Mouse (Mus musculus): ENCODE data around the gene Gna15.

Gna15 gene

GRCm38 (mm10) chr10:81553807-81554755, 30.1 kb upstream of the Gna15 start:
- peak; percentile 70 for DNase-seq (ENCODE audit: low read depth, low spot score)

- peak; percentile 91 for DNase-seq (ENCODE audit: low read depth, low spot score)
Observed at GRCm38 (mm10) chr10:81553232-81553631, 29.2 kb upstream of the Gna15 start.

DNA sequence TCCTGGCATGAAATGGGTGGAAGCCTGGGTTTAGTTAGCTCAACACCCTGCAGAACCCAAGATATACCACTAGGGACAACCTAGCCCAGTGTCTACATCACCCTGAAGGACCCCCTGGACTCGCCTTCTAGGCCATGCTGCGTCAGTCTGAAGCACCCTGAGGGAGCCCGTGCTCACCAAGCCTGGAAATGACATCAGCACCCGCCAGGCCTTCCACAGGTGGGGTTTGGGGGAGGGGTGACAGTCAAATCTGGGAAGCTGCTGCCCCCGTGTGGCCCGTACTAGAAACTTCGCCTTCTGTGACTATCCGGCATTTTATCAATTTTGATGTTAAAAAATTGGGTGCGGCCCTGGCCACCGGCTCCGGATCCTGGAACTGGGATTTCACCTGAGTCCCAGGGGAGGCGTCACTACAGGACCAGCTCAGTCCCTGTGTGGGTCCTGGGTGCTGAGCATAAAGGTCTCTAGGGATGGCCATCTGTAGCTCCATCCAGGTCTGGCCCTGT, 27.6 kb upstream of the Gna15 start:
- DNase-seq (ENCODE audit: low read depth, low spot score), result peak; percentile 89

- peak; percentile 84 for DNase-seq (ENCODE audit: low read depth, low spot score)
Observed at GRCm38 (mm10) chr10:81550257-81550656, 26.2 kb upstream of the Gna15 start.

GRCm38 (mm10) chr10:81548944-81549343, 24.9 kb upstream of the Gna15 start:
- DNase-seq (ENCODE audit: low read depth, low spot score), result no peak

DNA sequence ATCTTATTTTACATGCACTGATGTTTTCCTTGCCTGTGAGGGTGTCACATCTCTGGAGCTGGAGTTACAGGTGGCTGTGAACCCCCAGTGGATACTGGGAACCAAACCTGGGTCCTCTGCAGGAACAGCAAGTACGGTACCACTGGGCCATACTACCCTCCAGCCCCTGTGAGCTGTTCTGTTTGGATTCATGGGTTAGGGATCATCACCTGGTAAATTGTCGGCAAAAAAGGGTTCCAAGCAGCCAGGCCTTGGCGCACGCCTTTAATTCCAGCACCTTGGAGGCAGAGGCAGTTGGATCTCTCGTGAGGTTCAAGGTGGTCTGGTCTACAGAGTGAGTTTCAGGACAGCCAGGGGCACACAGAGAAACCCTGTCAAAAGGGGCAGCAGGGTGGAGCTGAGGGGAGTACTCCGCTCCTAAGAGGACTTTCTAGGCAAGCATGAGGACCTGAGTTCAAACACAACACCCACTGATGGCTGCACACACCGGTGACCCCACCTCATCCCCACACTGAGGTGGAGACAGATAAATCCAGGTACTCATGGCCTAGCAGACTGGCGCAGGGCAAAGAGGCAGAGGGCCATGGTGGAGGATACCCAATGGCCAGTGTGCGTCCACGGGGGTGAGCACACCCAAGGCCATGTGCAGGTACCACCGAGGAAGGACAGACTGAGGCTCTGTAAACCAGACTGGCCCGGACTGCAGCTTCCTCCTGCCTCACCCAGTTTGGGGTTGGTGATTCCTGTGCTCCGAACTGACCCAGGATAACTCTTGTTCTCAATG, 23.0 kb upstream of the Gna15 start:
- no peak for DNase-seq (ENCODE audit: low read depth, low spot score)

GRCm38 (mm10) chr10:81546332-81546731, 22.3 kb upstream of the Gna15 start:
- no peak for DNase-seq (ENCODE audit: low read depth, low spot score)

DNA sequence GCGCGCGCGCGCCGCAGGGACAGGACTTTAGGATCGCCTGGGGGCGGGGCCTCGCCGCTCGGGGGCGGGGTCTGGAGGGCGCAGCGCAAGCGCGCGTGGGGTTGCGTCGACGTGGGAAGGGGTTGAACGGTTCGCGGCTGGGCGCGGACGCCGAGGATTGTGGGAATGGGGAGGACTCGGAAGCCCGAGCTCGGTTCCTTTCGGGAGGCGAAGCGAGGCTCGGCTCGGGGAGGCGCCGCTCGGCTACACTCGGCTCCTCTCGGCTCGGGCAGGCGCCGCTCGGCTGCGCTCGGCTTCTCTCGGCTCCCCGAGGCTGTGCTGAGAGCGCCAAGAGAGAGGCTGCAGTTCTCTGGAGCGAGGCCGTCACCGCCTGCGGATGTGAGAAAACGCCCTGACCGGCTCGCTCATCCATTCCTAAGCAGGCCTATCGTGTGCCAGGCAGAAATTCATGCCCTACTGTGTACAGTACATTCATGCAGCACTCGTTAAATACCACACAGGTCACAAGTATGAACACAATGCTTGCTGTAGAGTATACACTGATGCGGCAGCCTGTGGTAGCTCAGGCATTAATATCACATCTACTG, 21.2 kb upstream of the Gna15 start, which contains the start of gene Gna11:
Gna11 (minus strand) TSS at position 30 of the 587 bp plus-strand sequence.
- DNase-seq (ENCODE audit: low read depth, low spot score), result peak; percentile 96

DNA sequence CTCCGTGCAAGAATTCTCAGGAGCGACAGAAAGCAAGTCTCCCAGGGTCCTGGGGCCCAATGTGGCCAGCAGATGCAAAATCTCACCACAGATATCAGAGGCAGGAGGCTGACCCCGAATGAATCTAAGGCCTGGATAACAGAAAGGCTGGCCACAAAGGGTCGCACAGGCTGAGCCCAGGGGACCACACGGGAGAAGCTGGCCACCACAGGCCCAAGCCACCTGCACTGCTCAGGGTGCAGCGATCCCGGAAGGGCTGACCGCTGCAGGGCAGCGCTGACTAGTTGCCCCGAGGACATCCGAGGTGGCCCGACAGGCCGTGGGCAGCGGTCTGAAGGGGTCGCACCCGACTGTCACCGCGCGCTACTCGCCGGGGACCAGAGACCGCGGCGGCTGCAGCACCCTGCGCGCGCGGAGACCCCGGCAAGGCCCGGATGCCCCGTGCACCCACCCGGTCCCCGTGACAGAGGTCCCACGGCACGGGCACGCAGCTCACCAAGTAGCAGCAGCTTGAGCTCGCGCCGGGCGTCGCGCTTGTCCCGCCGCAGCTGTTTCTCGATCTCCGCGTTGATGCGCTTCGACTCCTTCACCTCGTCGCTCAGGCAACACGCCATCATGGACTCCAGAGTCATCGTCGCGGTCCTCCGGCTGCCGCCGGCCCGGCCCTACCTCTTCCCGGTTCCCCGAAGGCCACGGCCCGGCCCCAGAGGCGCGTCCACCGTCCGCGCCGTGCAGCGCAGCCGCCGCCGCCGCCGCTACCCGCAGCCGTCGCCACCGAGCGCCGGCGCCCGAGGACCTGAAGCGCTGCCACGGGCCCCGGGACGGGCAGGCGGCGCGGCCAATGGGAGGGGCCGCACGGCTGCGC, 20.5 kb upstream of the Gna15 start:
- no peak for DNase-seq (ENCODE audit: low read depth, low spot score)

GRCm38 (mm10) chr10:81543633-81544032, 19.6 kb upstream of the Gna15 start:
- DNase-seq (ENCODE audit: low read depth, low spot score), result no peak

DNA sequence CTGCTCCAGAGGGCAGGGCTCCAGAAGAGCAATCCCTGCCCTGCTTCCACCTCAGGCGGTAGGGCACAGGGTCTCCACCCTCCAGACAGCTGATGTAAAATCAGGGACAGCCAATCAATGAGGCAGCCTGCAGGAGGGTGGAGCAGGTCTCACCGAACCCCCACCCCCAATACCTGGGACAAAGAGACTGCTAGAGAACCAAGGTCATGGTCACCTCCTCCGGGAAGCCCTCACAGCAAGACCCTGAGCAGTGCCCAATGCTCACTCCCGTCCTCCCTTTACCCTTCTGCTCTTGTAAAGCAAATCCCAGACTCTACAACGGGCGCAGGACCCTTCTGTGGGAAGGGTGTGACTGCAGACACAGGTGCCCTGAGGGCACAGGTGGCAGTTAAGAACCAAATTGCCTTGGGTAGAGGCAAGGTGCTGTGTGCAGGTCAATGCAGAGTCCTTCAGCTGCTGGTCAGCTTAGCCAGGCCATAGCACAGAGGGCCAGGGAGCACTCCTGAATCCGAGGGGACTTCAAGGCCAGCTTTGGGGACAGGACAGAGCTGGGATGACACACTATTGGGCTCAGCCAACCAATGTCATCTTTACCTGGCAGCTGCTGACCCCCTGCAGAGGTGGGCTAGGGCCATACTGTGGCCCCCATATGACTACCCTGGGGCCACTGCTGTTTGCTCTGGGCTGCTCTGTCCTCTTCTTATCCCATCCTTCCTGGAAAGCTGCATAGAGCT, 18.9 kb upstream of the Gna15 start:
- peak; percentile 81 for DNase-seq (ENCODE audit: low read depth, low spot score)

DNA sequence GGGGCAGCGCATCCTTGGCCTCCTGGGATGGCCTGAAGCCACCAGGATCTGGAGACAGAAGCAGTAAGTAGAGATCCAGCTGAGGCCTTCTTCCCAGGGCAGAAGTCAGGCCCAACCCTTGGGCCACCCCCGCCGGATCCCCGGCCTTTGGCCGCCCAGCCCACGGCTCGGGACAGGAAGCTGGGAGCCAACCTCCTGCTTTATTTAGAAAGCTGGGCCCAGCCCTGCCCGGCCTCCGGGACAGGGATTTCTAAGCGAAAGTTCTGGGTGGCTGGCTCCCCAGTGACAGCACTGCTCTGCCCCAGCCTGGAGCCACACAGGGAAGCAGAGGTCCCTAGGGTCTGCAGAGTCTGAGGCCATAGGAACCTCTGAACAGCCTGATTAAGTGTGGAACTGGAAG, 17.8 kb upstream of the Gna15 start:
- DNase-seq (ENCODE audit: low read depth, low spot score), result no peak

- no peak for DNase-seq (ENCODE audit: low read depth, low spot score)
Observed at GRCm38 (mm10) chr10:81541363-81541762, 17.3 kb upstream of the Gna15 start.

DNA sequence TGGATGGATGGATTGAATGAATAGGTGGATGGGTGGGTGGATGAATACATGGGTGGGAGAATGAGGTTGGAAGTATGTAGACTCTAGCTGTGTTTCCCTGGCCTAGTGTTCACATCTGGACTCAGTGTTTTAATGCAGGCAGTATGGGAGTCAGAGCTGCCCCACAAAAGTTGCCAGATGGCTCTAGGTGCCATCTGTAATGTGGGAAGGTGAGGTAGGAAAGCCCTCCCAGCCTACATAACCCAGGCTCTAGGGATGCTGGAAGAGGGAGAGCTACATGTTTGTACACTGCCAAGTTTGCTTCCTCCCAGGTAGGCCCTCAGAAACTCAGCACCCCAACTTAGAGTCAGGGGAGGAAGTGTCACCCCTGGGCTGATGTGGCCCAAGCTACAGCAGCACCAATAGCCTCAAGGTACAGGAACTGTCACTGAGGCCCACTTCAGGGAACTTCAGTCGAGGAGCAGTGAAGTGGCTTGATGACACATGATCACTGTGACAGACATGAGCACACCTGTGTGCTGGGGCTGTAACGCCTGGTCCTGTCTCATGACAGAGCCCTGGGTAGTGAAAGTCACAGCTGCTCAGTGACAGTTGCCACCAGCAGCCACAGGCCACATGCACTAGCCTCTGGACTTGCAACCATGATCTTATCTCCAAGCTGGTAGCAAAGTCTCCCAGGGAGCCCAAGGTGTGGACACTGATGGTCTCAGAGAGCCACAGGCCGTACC, 14.5 kb upstream of the Gna15 start:
- no peak for DNase-seq (ENCODE audit: low read depth, low spot score)

DNA sequence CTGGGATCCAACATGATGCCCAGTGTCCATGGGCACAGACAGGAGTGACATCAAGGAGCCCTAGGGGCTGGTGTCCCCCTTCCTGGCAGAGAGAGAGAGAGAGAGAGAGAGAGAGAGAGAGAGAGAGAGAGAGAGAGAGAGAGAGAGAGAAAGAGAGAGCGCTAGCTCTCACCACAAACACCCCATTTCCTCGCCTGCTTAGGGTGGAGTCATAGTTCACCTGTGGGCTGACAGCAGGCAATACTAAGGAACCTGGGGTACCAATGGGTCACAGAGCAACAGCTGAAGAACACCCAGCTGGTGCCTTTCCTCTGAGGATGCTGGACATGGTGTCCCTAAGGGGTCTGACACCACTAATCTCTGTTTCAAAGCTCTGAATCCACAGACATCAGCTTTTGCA, 13.4 kb upstream of the Gna15 start:
- DNase-seq (ENCODE audit: low read depth, low spot score), result no peak

DNA sequence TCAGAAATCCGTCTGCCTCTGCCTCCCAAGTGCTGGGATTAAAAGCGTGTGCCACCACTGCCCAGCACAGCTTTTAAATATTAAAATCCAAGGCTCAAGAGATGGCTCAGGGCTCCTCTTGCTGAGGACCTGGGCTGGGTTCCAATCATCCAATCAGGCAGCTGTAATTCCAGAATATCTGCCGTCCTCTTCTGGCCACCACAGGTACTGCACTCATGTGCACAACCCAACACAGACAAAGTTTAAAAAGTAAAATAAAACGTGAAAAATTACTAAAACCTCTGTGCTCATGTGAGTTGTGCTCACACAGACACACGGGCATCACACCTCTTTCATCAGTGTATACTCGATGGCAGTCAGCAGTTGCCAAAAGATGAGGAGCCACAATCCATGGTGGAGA, 12.7 kb upstream of the Gna15 start:
- DNase-seq (ENCODE audit: low read depth, low spot score), result peak; percentile 46

DNA sequence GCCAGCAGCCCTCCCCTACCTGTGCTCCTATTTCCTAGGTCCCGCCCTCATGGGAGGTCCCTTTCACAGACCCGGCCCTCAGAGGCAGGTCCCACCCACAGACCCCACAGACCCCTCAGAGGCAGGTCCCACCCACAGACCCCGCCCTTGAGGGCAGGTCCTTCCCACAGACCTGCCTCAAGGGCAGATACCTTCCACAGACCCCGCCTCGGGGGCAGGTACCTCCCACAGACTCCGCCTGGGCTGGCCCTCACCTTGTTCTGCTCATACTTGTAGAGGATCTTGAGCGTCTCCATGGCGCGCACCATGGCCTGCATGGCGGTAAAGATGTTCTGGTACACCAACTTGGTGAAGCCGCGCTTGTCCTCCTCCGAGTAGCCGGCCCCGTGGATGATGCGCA, 10.8 kb upstream of the Gna15 start:
- peak; percentile 91 for DNase-seq (ENCODE audit: low read depth, low spot score)

DNA sequence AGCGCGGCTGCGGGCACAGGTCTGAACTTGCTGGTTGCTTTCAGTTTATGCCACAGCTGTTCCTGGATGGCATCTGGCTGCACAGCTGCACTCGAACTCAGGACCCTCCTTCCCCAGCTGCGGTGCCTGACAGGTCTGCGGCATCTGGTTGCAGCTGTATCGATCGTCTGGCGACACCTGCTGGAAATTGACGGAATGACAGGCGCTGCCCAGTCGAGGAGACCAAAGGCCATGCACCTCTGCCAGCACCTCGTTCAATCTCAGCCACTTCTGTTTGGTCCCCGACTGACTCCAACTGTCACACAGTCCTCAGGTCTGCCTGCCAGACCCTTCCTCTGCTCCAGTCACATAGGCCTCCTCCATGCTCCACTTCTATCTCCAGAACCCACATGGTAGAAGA, 2.8 kb upstream of the Gna15 start:
- DNase-seq (ENCODE audit: low read depth, low spot score), result peak; percentile 73

DNA sequence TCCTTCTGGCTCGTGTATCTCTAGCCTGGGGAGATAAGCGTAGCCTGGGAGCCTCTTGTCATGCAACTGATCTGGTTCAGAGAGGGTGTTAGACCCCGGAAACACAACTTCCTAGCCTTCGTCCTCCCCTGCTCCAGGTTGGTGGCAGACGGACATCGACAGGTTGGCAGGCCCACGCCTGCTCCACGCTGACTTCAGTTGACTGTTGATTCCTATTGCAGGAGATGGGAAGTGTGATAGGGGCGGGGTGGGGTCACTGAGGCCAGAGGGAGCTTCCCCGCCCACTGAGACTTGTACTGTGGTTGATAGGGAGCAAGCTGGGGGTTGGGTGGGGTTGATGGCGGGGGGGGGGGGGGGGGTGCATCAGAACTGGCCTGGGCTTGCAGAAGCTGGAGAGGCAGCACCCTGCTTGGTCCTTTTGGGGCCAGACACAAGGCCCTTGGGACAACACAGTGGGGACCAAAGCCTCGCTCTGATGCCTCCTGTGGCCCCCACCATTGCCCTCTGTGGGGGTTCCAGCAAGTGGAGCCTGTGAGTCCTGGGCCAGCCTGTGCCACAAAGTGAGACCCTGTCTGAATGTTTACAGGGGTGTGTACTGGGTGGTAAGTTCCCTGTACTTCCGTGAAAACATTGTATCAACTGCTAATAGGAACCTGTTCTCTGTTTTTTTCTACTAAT, 1.1 kb upstream of the Gna15 start:
- DNase-seq (ENCODE audit: low read depth, low spot score), result no peak

Measured in ES-CJ7 (cell line).